Mouse (Mus musculus) G1E (cell line): ENCODE results near the gene Etnk2. TPM values are rescaled to one million over a fixed set of nuclear protein-coding genes. Genes with fewer than 3 reads are reported as not detected.

Experiments used
- ATAC-seq: 2 replicates; pipeline ENCODE4 v1.8.0; 2016; ENCODE audit warnings: mild to moderate bottlenecking; ENCODE audit not compliant: insufficient number of reproducible peaks, poor library complexity, low FRiP score, severe bottlenecking; ENCODE audit errors: extremely low read depth
- DNase-seq: peaks from one replicate; pipeline ENCODE4 v3.0.0; 2012; ENCODE audit warnings: low spot score
- H3K27me3 ChIP-seq: 2 replicates; pipeline ENCODE4 v1.6.1; 2012; ENCODE audit warnings: mild to moderate bottlenecking, low read length, inconsistent platforms; ENCODE audit not compliant: insufficient read depth
- H3K36me3 ChIP-seq: replicated peaks from 2 replicates; pipeline ENCODE3; 2012; ENCODE audit warnings: mild to moderate bottlenecking, inconsistent platforms
- H3K4me1 ChIP-seq: 2 replicates; pipeline ENCODE4 v1.6.1; 2012; ENCODE audit warnings: low read depth, low read length, inconsistent platforms, mixed read lengths; ENCODE audit not compliant: insufficient read depth
- H3K4me3 ChIP-seq: 2 replicates; pipeline ENCODE4 v1.5.1; 2012; ENCODE audit warnings: low read depth, mild to moderate bottlenecking, inconsistent platforms, low read length, moderate library complexity, mixed read lengths
- H3K9me3 ChIP-seq: replicated peaks from 2 replicates; pipeline ENCODE4 v1.6.1; 2012; ENCODE audit warnings: inconsistent platforms
- CTCF ChIP-seq: IDR thresholded peaks from 2 replicates; pipeline ENCODE4 v1.5.1; 2012; ENCODE audit warnings: low read depth, low read length, inconsistent platforms, mixed read lengths
- GATA1 ChIP-seq: IDR thresholded peaks from 2 replicates; pipeline ENCODE4 v1.6.1; 2012; ENCODE audit warnings: borderline replicate concordance, low read length, inconsistent platforms, mixed read lengths
- GATA2 ChIP-seq: IDR thresholded peaks from 2 replicates; pipeline ENCODE4 v1.6.1; 2012; ENCODE audit warnings: low read depth, low read length, inconsistent platforms, borderline replicate concordance
- POLR2AphosphoS5 ChIP-seq: IDR thresholded peaks from 2 replicates; pipeline ENCODE4 v1.6.1; 2012; ENCODE audit warnings: low read depth, low read length, inconsistent platforms; ENCODE audit not compliant: insufficient replicate concordance
- TAL1 ChIP-seq: conservative IDR thresholded peaks from 2 replicates; pipeline ENCODE4 v1.6.1; 2012; ENCODE audit warnings: low read depth, low read length, inconsistent platforms, mixed read lengths
- polyA plus RNA-seq: library from polyadenylated mRNA; stranded (reverse); fragments of >175 nt; gene quantifications from 2 replicates; pipeline ENCODE4 v1.2.3, GENCODE M21; 2012
- total RNA-seq, 2 experiments: library from RNA; stranded (forward) in 1 of 2; stranded (reverse) in 1 of 2; fragments of 200-1000 nt in 1 of 2; fragments of >200 nt in 1 of 2; fragmentation: Nextera tagmentation in 1 of 2; gene quantifications; 2 replicates each; pipeline ENCODE4 v1.2.3; 2014 to 2017

Etnk2 gene
- total and polyA plus RNA-seq, 3 experiments = 0.05 TPM; not detected in 2

DNA sequence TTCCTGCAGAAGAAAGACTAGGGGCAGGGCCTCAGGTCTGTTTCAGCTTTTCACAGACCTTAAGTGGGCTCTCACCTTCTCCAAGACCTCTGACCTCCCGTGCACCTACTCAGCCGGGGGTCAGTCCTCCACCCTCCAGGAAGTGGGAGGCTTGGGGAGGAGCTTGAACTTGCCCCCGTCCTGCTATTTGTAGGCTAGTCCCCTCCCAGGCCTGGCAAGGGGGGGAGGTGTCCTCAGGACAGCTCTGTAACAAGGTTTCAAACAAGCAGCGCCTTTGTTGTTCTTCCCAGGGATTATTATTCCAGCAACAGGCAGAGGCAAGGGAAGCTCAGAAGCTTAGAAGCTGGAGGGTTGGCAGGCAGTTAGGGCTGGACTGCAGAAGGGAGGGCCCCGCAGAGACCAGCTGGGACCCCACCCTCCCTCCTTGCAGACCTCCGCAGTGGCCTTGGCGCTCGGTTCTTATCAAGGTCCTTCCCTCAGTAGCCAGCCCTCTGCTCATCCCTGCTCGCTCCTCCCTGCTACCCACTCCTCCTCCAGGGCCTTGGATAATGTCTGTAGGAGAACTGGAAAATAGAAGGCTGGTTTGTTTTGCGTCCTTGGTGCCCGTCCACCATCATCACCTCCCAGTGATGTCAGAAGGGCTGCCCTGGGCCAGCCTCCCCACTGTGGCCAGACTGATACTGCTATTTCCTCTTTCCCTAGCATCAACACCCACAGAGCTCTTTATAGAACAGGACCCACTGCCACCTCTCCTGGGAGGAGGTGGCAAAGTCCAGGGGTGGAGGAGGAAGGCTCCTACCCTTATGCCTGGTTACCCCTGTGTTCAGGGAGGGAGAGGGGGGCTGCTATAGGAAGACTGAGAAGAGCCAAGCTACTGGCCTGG is 4.5 kb downstream of the Etnk2 start:
- TF ChIP-seq POLR2AphosphoS5 (no peak), GATA1 (no peak), GATA2 (no peak), CTCF (no peak), TAL1 (no peak)
- DNase-seq (no peak), ATAC-seq (no peak)
- Histone ChIP-seq H3K36me3 (no peaks in the 10 kb centered on the region), H3K27me3 (peaks cover 26% of the 10 kb centered on the region), H3K4me3 (no peak overlapping the region), H3K4me1 (peaks cover 4% of the 10 kb centered on the region; the same call in 1 of the 2 replicates), H3K9me3 (0 out of 2 replicates have a peak, but pooled peaks cover 6% of the 10 kb centered on the region)

DNA sequence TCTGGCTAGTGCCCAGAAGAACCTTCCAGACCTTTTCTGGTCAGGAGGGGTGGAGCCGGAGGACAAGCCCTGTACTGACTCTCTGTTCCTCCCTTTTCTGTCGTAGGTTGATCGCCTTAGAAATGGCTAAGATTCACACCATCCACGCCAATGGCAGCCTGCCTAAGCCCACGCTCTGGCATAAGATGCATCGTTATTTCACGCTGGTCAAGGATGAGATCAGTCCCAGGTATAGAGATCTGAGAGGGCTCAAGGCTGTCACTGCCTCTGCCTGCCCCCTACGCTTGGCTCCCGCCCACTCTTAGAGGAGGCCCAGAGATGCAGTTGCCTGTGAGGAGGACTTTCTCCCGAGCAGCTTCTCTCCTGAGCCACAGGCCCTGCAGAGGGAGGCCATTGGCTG is 5.3 kb downstream of the Etnk2 start:
- 0 out of 2 replicates have a peak, but pooled peaks cover 2% of the 10 kb centered on the region for H3K9me3 ChIP-seq
- H3K27me3 ChIP-seq = peaks cover 26% of the 10 kb centered on the region
- TF ChIP-seq GATA2 = no peak
- TF ChIP-seq CTCF = no peak
- no peak for TF ChIP-seq TAL1
- TF ChIP-seq GATA1 = no peak
- TF ChIP-seq POLR2AphosphoS5 = no peak
- no peak overlapping the region for H3K4me3 ChIP-seq
- H3K4me1 ChIP-seq = peaks cover under 1% of the 10 kb centered on the region; the same call in 1 of the 2 replicates
- no peak for ATAC-seq
- no peak for DNase-seq
- H3K36me3 ChIP-seq = no peaks in the 10 kb centered on the region

- Histone ChIP-seq H3K36me3 (no peaks in the 10 kb centered on the region), H3K9me3 (no peaks in the 10 kb centered on the region), H3K4me3 (no peak overlapping the region), H3K27me3 (peaks cover 18% of the 10 kb centered on the region), H3K4me1 (no peaks in the 10 kb centered on the region)
- DNase-seq = no peak
- ATAC-seq = no peak
- TF ChIP-seq CTCF = no peak
- TF ChIP-seq TAL1 = no peak
- no peak for TF ChIP-seq POLR2AphosphoS5
- TF ChIP-seq GATA1 = no peak
- no peak for TF ChIP-seq GATA2
These were observed 7.0 kb downstream of the Etnk2 start for GRCm38 (mm10) chr1:133370352-133370751.

DNA sequence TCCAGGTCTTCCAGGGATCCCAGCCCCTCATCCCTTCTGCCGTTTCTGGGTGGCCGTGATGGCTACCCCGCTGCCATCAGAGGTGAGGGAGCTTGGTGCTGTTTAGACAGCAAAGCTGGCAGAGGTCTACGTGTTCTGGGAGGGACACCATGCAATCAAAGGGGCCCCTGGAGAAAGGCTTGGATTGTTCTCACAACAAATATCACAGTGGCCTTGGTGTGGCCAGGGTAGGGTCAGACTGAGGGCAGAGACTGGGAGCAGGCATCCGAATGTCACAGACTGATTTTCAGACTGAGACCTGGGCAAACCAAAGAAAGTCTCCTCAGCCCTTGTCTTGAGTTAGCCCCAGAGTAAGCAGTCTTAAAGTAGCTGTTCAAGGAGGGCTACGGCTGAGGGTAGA is 8.1 kb downstream of the Etnk2 start:
- Histone ChIP-seq H3K9me3 (no peaks in the 10 kb centered on the region), H3K4me1 (no peaks in the 10 kb centered on the region), H3K4me3 (no peak overlapping the region), H3K36me3 (no peaks in the 10 kb centered on the region), H3K27me3 (peaks cover 12% of the 10 kb centered on the region)
- ATAC-seq (no peak), DNase-seq (no peak)
- TF ChIP-seq CTCF (no peak), GATA1 (no peak), TAL1 (no peak), GATA2 (no peak), POLR2AphosphoS5 (no peak)

DNA sequence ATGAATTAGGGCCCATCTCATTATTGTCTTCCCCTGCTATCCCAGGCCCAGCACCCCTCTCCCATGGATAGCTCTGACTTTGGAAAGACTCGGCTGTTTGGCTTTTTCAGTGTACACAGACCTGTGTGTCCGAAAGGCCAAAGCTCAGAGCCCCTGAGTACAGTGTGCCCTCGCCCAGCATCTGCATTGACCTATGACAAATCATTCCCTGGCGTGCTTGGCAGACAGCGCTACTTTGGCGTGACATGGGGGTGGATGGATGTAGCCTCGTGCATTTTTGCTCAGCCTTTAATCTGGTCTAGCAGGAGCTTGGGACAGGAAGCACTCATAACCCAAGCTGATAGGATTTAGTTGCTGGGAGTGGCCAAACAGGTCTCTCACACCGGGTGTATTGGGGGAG is 8.7 kb downstream of the Etnk2 start:
- H3K4me3 ChIP-seq = no peak overlapping the region
- TF ChIP-seq CTCF (no peak), POLR2AphosphoS5 (no peak), GATA1 (no peak), GATA2 (no peak), TAL1 (no peak)
- peaks cover 9% of the 10 kb centered on the region for H3K27me3 ChIP-seq
- DNase-seq = no peak
- H3K4me1 ChIP-seq = no peaks in the 10 kb centered on the region
- H3K36me3 ChIP-seq = no peaks in the 10 kb centered on the region
- H3K9me3 ChIP-seq = no peaks in the 10 kb centered on the region
- no peak for ATAC-seq

DNA sequence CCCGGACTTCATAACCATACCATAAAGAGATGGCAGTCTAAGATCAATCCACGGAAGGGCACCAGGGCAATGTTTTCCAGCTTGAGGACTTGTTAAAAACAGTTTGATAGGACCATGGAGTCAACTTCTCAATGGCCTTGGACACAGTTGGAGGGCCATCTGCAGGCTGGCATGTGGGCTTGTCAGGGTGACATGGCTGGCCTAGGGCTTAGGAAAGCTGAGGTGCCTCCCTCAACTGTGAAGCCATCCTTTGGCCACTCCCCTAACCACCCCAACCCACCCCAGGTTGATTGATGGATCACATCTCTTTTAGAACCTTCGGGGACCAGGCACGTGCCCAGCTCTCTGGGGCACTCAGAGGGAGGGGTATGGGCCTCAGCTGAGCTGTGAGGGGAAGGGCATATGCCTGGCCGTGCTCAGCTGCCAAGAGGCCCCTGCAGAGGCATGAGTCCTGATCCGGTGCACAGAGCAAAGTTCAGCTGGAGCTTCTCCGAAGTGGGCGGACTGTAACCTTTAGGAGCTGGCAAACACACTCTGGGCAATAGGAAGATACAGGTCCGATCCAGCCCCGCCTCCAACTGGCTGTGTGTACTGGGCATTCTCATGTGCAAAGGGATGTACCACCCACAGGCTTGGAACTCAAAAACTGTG is 12.4 kb downstream of the Etnk2 start:
- Histone ChIP-seq H3K9me3 (no peaks in the 10 kb centered on the region), H3K4me1 (0 out of 2 replicates have a peak, but pooled peaks cover 2% of the 10 kb centered on the region), H3K27me3 (peaks cover 2% of the 10 kb centered on the region; the same call in 1 of the 2 replicates), H3K36me3 (no peaks in the 10 kb centered on the region), H3K4me3 (no peak overlapping the region)
- TF ChIP-seq POLR2AphosphoS5 (no peak), GATA1 (no peak), TAL1 (no peak), CTCF (no peak), GATA2 (no peak)
- no peak for DNase-seq
- ATAC-seq = no peak
